Mouse (Mus musculus) forebrain, embryonic 15.5 days (tissue): ENCODE measurements around the gene Gja4. TPM values are rescaled to one million over a fixed set of nuclear protein-coding genes. Genes with fewer than 3 reads are reported as not detected.
A peak's percentile ranks its signal among the peaks of the same experiment; 100 is the strongest.

Source experiments
- ATAC-seq: fragments of 200-750 bp; cut with Nextera tagmentation; replicated peaks from 2 replicates; pipeline ENCODE4 v1.8.0; 2017; ENCODE audit warnings: mild to moderate bottlenecking, moderate TSS enrichment, moderate library complexity
- H3K27ac ChIP-seq: fragments of 300-500 bp; sonication (generic); replicated peaks from 2 replicates; pipeline ENCODE4 v1.5.1; 2015; ENCODE audit warnings: mild to moderate bottlenecking, inconsistent platforms
- H3K27me3 ChIP-seq: fragments of 300-500 bp; sonication (generic); 2 replicates; pipeline ENCODE4 v1.6.1; 2015; ENCODE audit warnings: inconsistent platforms
- H3K36me3 ChIP-seq: fragments of 300-500 bp; sonication (generic); 2 replicates; pipeline ENCODE4 v1.6.1; 2015; ENCODE audit warnings: mild to moderate bottlenecking, inconsistent platforms
- H3K4me1 ChIP-seq: fragments of 300-500 bp; sonication (generic); 2 replicates; pipeline ENCODE4 v1.6.1; 2015; ENCODE audit warnings: inconsistent platforms
- H3K4me2 ChIP-seq: fragments of 300-500 bp; sonication (generic); replicated peaks from 2 replicates; pipeline ENCODE4 v1.6.1; 2015; ENCODE audit warnings: mild to moderate bottlenecking, inconsistent platforms
- H3K4me3 ChIP-seq: fragments of 300-500 bp; sonication (generic); 2 replicates; pipeline ENCODE4 v1.5.1; 2015; ENCODE audit warnings: mild to moderate bottlenecking, inconsistent platforms
- H3K9ac ChIP-seq: fragments of 300-500 bp; sonication (generic); replicated peaks from 2 replicates; pipeline ENCODE4 v1.6.1; 2015; ENCODE audit warnings: mild to moderate bottlenecking, inconsistent platforms
- H3K9me3 ChIP-seq: fragments of 300-500 bp; sonication (generic); 2 replicates; pipeline ENCODE4 v1.6.1; 2016; ENCODE audit warnings: inconsistent platforms
- WGBS: fragments of 180-500 bp; shearing (Covaris S2); methylation state at CpG from one replicate; pipeline ENCODE4 v1.1.7; 2015; ENCODE audit warnings: mixed read lengths; 5-methylcytosine and 5-hydroxymethylcytosine counted together
- polyA plus RNA-seq: library from polyadenylated mRNA; unstranded; fragments of >200 nt; fragmentation: Nextera tagmentation; extraction: Ambion mirVana; gene quantifications from 2 replicates; pipeline ENCODE4 v1.2.1, GENCODE M21; 2015

Gja4 gene
- 13.3 and 14.6 TPM in 2 replicates for polyA plus RNA-seq

DNA sequence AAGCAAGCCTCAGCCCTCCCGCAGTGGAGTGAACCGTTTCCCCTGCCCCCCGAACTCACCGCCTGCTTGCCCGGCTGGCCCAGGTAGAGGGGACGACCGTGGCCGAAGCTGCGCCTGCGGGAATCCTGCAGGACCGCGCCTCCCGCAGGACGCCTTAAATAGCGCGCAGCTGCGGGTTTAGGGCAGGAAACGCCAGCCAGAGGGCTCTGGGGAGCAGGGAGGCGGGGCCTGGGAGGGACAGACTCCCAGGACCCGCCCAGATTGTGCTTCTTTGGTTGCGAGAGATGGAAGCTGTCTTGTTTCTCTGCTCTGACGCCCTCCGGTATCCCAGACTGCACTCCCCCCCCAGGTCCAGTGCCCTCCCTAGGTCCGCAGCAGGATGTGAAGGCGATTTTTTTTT lies at the start of gene Gja4:
Gene Gja4 (minus strand): TSS at position 179 of the 400 bp plus-strand sequence.
- WGBS: under 1% methylated on average over 25 of the region's 25 CpGs
- Histone ChIP-seq H3K9me3 (no peaks in the 10 kb centered on the region), H3K4me3 (peak within 1 kb of the TSS; percentile 47), H3K9ac (peak within 1 kb of the TSS; percentile 40), H3K27me3 (peaks cover 7% of the 10 kb centered on the region; the same call in 1 of the 2 replicates), H3K4me2 (peak within 1 kb of the TSS; percentile 87), H3K27ac (no peak within 1 kb of the TSS), H3K36me3 (no peaks in the 10 kb centered on the region), H3K4me1 (0 out of 2 replicates have a peak, but pooled peaks cover 11% of the 10 kb centered on the region)
- ATAC-seq: peak; percentile 85

DNA sequence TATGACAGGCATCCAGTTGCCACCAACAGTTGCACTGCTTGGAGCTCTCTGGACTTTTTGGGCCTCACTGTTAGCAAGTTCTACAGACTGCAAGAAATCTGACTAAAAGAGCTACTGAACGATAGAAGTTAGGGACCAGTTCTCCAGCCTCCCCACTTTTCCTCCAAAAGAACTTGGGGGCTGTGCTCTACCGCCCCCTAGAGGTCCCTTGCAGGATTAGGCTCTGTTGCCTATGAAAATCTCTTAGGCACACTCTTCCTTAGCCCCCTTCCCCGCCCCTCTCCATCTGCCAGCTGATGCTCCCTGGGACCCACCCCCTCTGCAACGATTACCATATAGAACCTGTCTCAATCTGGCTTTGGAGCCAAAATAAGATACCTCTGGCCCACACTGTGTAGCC lies 49.5 kb upstream of the Gja4 start:
- WGBS: 59% methylated on average over 4 of the region's 4 CpGs

DNA sequence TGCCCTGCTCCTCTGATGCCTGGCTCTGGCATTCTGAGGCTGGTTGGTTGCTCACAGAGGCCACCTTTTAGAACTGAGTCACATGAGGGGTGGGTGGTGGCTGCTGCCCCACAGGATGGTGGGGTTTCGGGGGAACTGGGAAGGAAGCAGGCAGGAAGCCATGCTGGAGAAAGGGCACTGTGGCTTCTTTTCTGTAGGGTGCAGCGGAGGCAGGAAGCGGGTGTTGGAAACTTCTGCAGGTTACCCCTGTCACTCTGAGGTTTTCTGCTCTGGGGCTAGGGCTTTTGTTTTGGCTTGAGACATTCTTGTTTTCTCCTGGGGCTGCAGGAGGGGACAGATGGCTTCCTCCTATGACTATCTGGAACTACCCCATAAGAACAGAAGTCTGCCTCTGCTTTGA lies 48.7 kb upstream of the Gja4 start:
- ATAC-seq: no peak
- Histone ChIP-seq H3K9ac (no peak overlapping the region), H3K4me3 (no peak overlapping the region), H3K27me3 (no peaks in the 10 kb centered on the region), H3K4me2 (no peak overlapping the region), H3K4me1 (no peaks in the 10 kb centered on the region), H3K27ac (no peak overlapping the region), H3K36me3 (no peaks in the 10 kb centered on the region), H3K9me3 (no peaks in the 10 kb centered on the region)
- 95% methylated on average over 3 of the region's 3 CpGs for WGBS

More for the DNA sequence above, 49.5 kb upstream of the Gja4 start:
- H3K36me3 ChIP-seq: no peaks in the 10 kb centered on the region
- H3K4me2 ChIP-seq: no peak overlapping the region
- no peak overlapping the region for H3K4me3 ChIP-seq
- H3K9ac ChIP-seq: no peak overlapping the region
- H3K27me3 ChIP-seq: no peaks in the 10 kb centered on the region
- no peaks in the 10 kb centered on the region for H3K4me1 ChIP-seq
- H3K27ac ChIP-seq: no peak overlapping the region
- no peak for ATAC-seq
- no peaks in the 10 kb centered on the region for H3K9me3 ChIP-seq

DNA sequence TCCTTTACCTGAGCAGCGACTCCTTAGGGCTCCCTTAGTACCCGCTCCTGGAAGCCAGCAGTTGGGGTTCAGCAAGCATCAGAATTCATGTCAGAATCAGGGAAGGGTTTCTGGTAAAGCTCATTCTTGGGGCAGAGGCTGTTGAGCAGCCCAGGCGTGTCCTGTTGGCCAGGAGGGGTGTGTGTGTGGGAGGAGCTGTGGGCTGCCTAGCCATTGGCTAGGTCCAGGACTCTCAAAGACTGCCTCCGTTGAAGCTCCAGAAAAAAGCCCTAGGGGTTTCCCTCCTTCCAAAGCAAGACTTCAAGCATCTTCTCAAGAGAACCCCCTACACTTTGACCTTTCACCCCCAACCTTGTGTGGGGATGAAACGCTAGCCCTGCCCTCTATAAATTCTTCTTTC lies 44.2 kb upstream of the Gja4 start, which contains the start of gene Gjb5:
Gene Gjb5 (minus strand): TSS at position 164 of the 400 bp plus-strand sequence.
- H3K4me1 ChIP-seq: no peaks in the 10 kb centered on the region
- no peak within 1 kb of the TSS for H3K27ac ChIP-seq
- H3K27me3 ChIP-seq: no peaks in the 10 kb centered on the region
- H3K9me3 ChIP-seq: no peaks in the 10 kb centered on the region
- no peak within 1 kb of the TSS for H3K9ac ChIP-seq
- no peak for ATAC-seq
- H3K4me2 ChIP-seq: no peak within 1 kb of the TSS
- H3K4me3 ChIP-seq: no peak within 1 kb of the TSS
- 24% methylated on average over 5 of the region's 5 CpGs for WGBS
- H3K36me3 ChIP-seq: no peaks in the 10 kb centered on the region

GRCm38 (mm10) chr4:127354506-127355485 lies 41.0 kb upstream of the Gja4 start:
- WGBS: 77% methylated on average over 15 of the region's 15 CpGs
- H3K27me3 ChIP-seq: no peaks in the 10 kb centered on the region
- H3K9me3 ChIP-seq: no peaks in the 10 kb centered on the region
- no peak for ATAC-seq
- no peak overlapping the region for H3K27ac ChIP-seq
- no peaks in the 10 kb centered on the region for H3K36me3 ChIP-seq
- H3K4me2 ChIP-seq: no peak overlapping the region
- no peak overlapping the region for H3K4me3 ChIP-seq
- no peaks in the 10 kb centered on the region for H3K4me1 ChIP-seq
- H3K9ac ChIP-seq: no peak overlapping the region

- H3K4me2 ChIP-seq: no peak within 1 kb of the TSS
- H3K9me3 ChIP-seq: no peaks in the 10 kb centered on the region
- no peak within 1 kb of the TSS for H3K27ac ChIP-seq
- H3K9ac ChIP-seq: no peak within 1 kb of the TSS
- no peaks in the 10 kb centered on the region for H3K4me1 ChIP-seq
- H3K4me3 ChIP-seq: no peak within 1 kb of the TSS
- no peaks in the 10 kb centered on the region for H3K36me3 ChIP-seq
- H3K27me3 ChIP-seq: no peaks in the 10 kb centered on the region
- WGBS: 37% methylated on average over 8 of the region's 8 CpGs
- ATAC-seq: no peak
These were observed 40.2 kb upstream of the Gja4 start, which contains the start of gene Gjb4 for GRCm38 (mm10) chr4:127353951-127354438. TSS of gene Gjb4 (minus strand) at chr4:127354081.

DNA sequence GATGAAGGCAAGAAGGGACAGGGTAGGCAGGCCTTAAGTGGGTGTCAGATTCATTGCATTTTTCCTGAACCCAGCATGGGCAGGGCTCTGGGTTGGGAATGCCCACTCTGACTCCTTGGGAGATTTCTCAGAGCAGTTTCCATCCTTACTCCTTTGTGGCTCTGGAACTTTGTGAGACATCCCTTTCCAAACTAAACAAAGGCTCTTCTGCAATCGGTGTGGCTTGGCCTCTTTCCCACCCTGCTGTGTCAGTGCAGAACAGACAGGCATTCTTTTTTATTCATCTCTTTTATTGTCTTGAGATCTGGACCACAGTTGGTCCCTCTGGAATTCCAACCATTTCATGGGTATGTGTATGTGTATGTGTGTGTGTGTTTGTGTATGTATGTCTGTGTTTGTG lies 38.8 kb upstream of the Gja4 start:
- Histone ChIP-seq H3K36me3 (no peaks in the 10 kb centered on the region), H3K4me3 (no peak overlapping the region), H3K27me3 (no peaks in the 10 kb centered on the region), H3K9ac (no peak overlapping the region), H3K4me2 (no peak overlapping the region), H3K9me3 (no peaks in the 10 kb centered on the region), H3K4me1 (no peaks in the 10 kb centered on the region), H3K27ac (no peak overlapping the region)
- no peak for ATAC-seq
- 25% methylated on average over 1 of the region's 1 CpGs for WGBS

GRCm38 (mm10) chr4:127349560-127350300 lies 35.9 kb upstream of the Gja4 start:
- no peaks in the 10 kb centered on the region for H3K36me3 ChIP-seq
- H3K27me3 ChIP-seq: no peaks in the 10 kb centered on the region
- no peaks in the 10 kb centered on the region for H3K9me3 ChIP-seq
- no peak overlapping the region for H3K4me3 ChIP-seq
- ATAC-seq: no peak
- H3K4me2 ChIP-seq: no peak overlapping the region
- whole genome bisulfite sequencing: 63% methylated on average over 4 of the region's 4 CpGs
- H3K27ac ChIP-seq: no peak overlapping the region
- no peaks in the 10 kb centered on the region for H3K4me1 ChIP-seq
- no peak overlapping the region for H3K9ac ChIP-seq

DNA sequence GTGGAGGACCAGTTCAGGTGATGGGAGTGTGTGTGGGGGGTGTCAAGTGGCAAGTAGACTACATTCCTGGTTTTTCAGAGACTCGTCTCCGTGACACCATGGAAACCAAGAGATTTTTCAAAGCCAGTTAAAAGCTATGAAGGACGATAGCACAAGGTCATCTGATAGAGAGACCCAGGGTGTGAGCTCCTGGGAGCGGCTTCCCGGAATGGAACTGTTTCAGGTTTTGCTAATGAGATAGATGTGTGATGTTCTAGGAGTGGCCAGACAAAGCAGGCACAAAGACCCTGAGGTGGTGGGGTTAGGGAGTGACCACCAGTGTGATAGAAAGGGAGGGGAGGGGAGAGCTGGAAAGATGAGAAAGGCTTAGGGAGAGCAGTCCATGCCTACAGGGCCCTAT lies 31.2 kb upstream of the Gja4 start:
- Histone ChIP-seq H3K9ac (no peak overlapping the region), H3K27me3 (no peaks in the 10 kb centered on the region), H3K9me3 (no peaks in the 10 kb centered on the region), H3K36me3 (no peaks in the 10 kb centered on the region), H3K27ac (no peak overlapping the region), H3K4me2 (no peak overlapping the region), H3K4me1 (no peaks in the 10 kb centered on the region), H3K4me3 (no peak overlapping the region)
- ATAC-seq: no peak
- WGBS: 88% methylated on average over 5 of the region's 5 CpGs

- no peaks in the 10 kb centered on the region for H3K27me3 ChIP-seq
- H3K9ac ChIP-seq: no peak overlapping the region
- no peak overlapping the region for H3K27ac ChIP-seq
- no peak overlapping the region for H3K4me2 ChIP-seq
- no peak overlapping the region for H3K4me3 ChIP-seq
- WGBS: 68% methylated on average over 6 of the region's 6 CpGs
- no peaks in the 10 kb centered on the region for H3K9me3 ChIP-seq
- H3K36me3 ChIP-seq: no peaks in the 10 kb centered on the region
- H3K4me1 ChIP-seq: no peaks in the 10 kb centered on the region
- ATAC-seq: no peak
These were observed 27.5 kb upstream of the Gja4 start for GRCm38 (mm10) chr4:127341372-127341771.

- Histone ChIP-seq H3K4me2 (no peak overlapping the region), H3K36me3 (no peaks in the 10 kb centered on the region), H3K4me3 (no peak overlapping the region), H3K4me1 (no peaks in the 10 kb centered on the region), H3K27me3 (no peaks in the 10 kb centered on the region), H3K9me3 (no peaks in the 10 kb centered on the region), H3K9ac (no peak overlapping the region), H3K27ac (no peak overlapping the region)
- no peak for ATAC-seq
- 91% methylated on average over 5 of the region's 5 CpGs for WGBS
These were observed 23.8 kb upstream of the Gja4 start for GRCm38 (mm10) chr4:127337668-127338067.
